Mouse (Mus musculus) bone marrow, adult 2 months (tissue): ENCODE data around the gene Stambpl1. TPM values are rescaled to one million over a fixed set of nuclear protein-coding genes. Genes with fewer than 3 reads are reported as not detected.

Experiments used
- H3K27ac ChIP-seq: fragments of 200-500 bp; 2 replicates; pipeline ENCODE4 v1.5.1; 2012; ENCODE audit warnings: low read depth, mild to moderate bottlenecking, control low read depth, inconsistent platforms, low read length; ENCODE audit not compliant: control insufficient read depth, poor library complexity, insufficient read depth
- H3K4me1 ChIP-seq: fragments of 200-500 bp; 2 replicates; pipeline ENCODE4 v1.6.1; 2011; ENCODE audit warnings: low read length; ENCODE audit not compliant: control insufficient read depth, insufficient read depth
- H3K4me3 ChIP-seq: fragments of 200-500 bp; replicated peaks from 2 replicates; pipeline ENCODE3; 2011; ENCODE audit warnings: mild to moderate bottlenecking, low read depth, low read length, control low read depth; ENCODE audit not compliant: control insufficient read depth
- CTCF ChIP-seq: fragments of 200-500 bp; IDR thresholded peaks from 2 replicates; pipeline ENCODE4 v1.5.1; 2011; ENCODE audit warnings: low read length, control low read depth; ENCODE audit not compliant: control insufficient read depth, insufficient read depth
- POLR2A ChIP-seq: fragments of 200-500 bp; IDR thresholded peaks from 2 replicates; pipeline ENCODE4 v1.6.1; 2011; ENCODE audit warnings: low read depth, mild to moderate bottlenecking, control low read depth, low read length, borderline replicate concordance; ENCODE audit not compliant: control insufficient read depth
- WGBS: fragments of 180-500 bp; shearing (Covaris S2); methylation state at CpG from one replicate; pipeline ENCODE4 v1.1.7; 2018; 5-methylcytosine and 5-hydroxymethylcytosine counted together
- polyA plus RNA-seq: library from polyadenylated mRNA; stranded (reverse); fragments of >200 nt; gene quantifications from 2 replicates; pipeline ENCODE4 v1.2.4, GENCODE M21; 2011; ENCODE audit warnings: low replicate concordance; ENCODE audit not compliant: missing spikeins, insufficient read depth, insufficient read length

Gene Stambpl1
- polyA plus RNA-seq, 1 experiment, result 30.5 TPM

DNA sequence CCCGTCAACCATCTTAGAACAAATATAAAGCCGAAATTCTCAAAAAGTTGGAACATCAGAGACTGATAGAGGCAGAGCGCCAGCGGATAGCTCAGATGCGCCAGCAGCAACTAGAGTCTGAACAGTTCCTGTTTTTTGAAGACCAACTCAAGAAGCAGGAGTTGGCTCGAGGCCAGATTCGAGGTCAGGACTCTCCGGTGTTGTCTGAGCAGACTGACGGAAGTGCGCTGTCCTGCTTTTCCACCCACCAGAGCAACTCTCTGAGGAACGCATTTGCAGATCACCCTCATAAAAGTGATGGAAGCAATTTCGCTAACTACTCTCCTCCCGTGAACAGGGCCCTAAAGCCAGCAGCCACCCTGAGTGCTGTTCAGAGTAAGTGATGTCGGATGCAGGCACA lies 41.9 kb downstream of the Stambpl1 start:
- Histone ChIP-seq H3K4me1 (no peaks in the 10 kb centered on the region), H3K4me3 (no peak overlapping the region), H3K27ac (no peak overlapping the region)
- TF ChIP-seq CTCF (no peak), POLR2A (no peak)
- WGBS, result 57% methylated on average over 14 of the region's 14 CpGs

DNA sequence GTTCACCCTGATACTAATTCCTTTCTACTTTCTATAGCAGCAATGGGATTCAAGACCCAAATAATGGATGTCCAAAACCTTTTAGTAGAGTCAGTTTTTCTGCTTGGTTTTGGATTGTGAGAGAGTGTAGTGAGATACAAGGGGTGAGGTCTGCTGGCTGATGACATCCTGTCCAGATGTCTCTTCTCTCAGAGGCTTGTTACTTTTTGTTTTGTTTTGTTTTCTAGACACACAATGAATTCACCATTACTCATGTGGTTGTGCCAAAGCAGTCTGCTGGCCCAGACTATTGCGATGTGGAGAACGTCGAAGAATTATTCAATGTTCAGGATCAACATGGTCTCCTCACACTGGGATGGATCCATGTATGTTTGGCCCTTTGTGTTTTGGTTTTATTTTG lies 44.0 kb downstream of the Stambpl1 start:
- H3K4me1 ChIP-seq, result no peaks in the 10 kb centered on the region
- TF ChIP-seq CTCF (no peak), POLR2A (no peak)
- WGBS, result 92% methylated on average over 3 of the region's 3 CpGs
- no peak overlapping the region for H3K27ac ChIP-seq
- H3K4me3 ChIP-seq, result no peak overlapping the region

DNA sequence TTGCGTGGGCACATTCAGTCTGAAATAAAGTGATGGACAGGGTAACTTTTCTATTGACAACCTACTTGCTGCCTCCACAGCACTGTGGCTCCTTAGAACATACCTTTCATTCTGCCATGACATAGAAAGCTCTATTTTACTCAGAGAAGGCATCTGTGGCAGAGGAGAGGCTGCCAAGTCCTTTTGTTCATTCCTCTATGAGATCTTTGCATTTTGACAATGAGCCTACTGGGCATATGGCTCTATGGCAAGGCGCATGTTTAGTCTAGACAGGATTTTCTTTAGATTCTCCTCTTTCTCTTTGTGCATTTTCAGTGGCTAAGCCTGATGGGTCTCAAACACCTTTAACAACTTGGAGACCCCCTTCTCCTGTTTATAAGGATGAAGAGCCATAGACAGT lies 45.7 kb downstream of the Stambpl1 start:
- no peak for TF ChIP-seq CTCF
- TF ChIP-seq POLR2A, result no peak
- Histone ChIP-seq H3K4me3 (no peak overlapping the region), H3K4me1 (no peaks in the 10 kb centered on the region), H3K27ac (no peak overlapping the region)
- 82% methylated on average over 2 of the region's 2 CpGs for WGBS

- Histone ChIP-seq H3K4me1 (no peaks in the 10 kb centered on the region), H3K27ac (no peak overlapping the region), H3K4me3 (no peak overlapping the region)
- WGBS, result 80% methylated on average over 5 of the region's 5 CpGs
- TF ChIP-seq CTCF (no peak), POLR2A (no peak)
These were observed 48.4 kb downstream of the Stambpl1 start for GRCm38 (mm10) chr19:34240273-34241039.

- WGBS, result 72% methylated on average over 15 of the region's 15 CpGs
- Histone ChIP-seq H3K4me3 (no peak overlapping the region), H3K4me1 (no peaks in the 10 kb centered on the region), H3K27ac (no peak overlapping the region)
- TF ChIP-seq CTCF (no peak; the same call in 1 of the 2 replicates), POLR2A (no peak)
These were observed 49.4 kb downstream of the Stambpl1 start for GRCm38 (mm10) chr19:34241247-34241915.

GRCm38 (mm10) chr19:34242925-34243324 lies 50.9 kb downstream of the Stambpl1 start:
- TF ChIP-seq CTCF (no peak), POLR2A (no peak)
- no peak overlapping the region for H3K4me3 ChIP-seq

GRCm38 (mm10) chr19:34244056-34244455 lies 52.0 kb downstream of the Stambpl1 start:
- Histone ChIP-seq H3K4me3 (no peak overlapping the region), H3K27ac (no peak overlapping the region), H3K4me1 (no peaks in the 10 kb centered on the region; the same call in none of the 2 replicates)
- WGBS, result 14% methylated on average over 6 of the region's 6 CpGs
- TF ChIP-seq POLR2A, result no peak
- TF ChIP-seq CTCF, result no peak

More at GRCm38 (mm10) chr19:34242925-34243324, 50.9 kb downstream of the Stambpl1 start:
- H3K27ac ChIP-seq, result no peak overlapping the region
- H3K4me1 ChIP-seq, result no peaks in the 10 kb centered on the region; the same call in 1 of the 2 replicates

GRCm38 (mm10) chr19:34248558-34248957 lies 56.5 kb downstream of the Stambpl1 start:
- 29% methylated on average over 5 of the region's 5 CpGs for WGBS
- Histone ChIP-seq H3K4me1 (no peaks in the 10 kb centered on the region; the same call in none of the 2 replicates), H3K27ac (peak overlapping the region; percentile 62), H3K4me3 (no peak overlapping the region)
- no peak for TF ChIP-seq POLR2A
- TF ChIP-seq CTCF, result no peak

GRCm38 (mm10) chr19:34250621-34251020 lies 58.6 kb downstream of the Stambpl1 start:
- no peak for TF ChIP-seq POLR2A
- no peak for TF ChIP-seq CTCF
- WGBS, result 87% methylated on average over 4 of the region's 4 CpGs
- Histone ChIP-seq H3K27ac (no peak overlapping the region), H3K4me3 (no peak overlapping the region), H3K4me1 (no peaks in the 10 kb centered on the region; the same call in none of the 2 replicates)
